Mouse (Mus musculus) lung, postnatal 0 days (tissue): ENCODE measurements at regions not wholly inside any gene's neighbourhood (a gene's known extent, or its start where the extent isn't known, plus 50 kb on each side); places are given as distances from the start of the nearest gene placed in this dataset.

ENCODE experiments used
- CTCF ChIP-seq: IDR thresholded peaks from 2 replicates; pipeline ENCODE4 v1.5.1; 2016; ENCODE audit warnings: antibody characterized with exemption, mild to moderate bottlenecking
- EP300 ChIP-seq: IDR thresholded peaks from 2 replicates; pipeline ENCODE4 v1.6.1; 2016; ENCODE audit warnings: antibody characterized with exemption, mild to moderate bottlenecking, control low read depth

DNA sequence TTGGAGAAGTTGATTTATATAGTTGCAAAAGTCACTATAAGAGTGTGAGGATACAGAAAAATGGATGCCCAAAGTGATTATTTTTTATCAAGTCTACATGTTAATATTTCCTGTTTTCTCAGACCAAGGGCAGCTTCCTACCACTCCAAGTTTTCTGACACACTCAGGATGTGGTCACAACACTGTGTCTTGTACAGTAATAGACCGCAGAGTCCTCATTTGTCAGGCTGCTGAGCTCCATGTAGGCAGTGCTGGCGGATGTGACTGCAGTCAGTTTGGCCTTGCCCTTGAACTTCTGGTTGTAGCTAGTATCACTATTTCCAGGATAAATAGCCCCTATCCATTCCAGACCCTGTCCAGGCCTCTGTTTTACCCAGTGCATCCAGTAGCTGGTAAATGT lies 969.4 kb downstream of the Adam6a start:
- TF ChIP-seq CTCF (no peak), EP300 (no peak)
